In the genomic region with DNA sequence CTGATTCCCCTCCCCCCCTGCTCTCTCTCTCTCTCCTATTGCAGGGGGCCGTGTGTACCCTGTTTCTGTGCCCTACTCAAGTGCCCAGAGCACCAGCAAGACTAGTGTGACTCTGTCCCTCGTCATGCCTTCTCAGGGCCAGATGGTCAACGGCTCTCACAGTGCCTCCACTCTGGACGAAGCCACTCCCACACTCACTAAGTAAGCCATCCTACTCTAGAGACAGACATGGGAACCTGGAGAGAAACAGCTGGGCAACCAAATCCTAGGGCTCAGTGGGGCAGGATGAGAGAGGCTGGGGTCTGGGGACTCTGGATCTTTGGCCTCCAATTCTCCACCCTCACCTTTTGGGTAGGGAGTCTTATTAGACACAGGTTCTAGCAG, we compare ENCODE assay signal across 14 mouse cellular contexts. TPM values are rescaled to one million over a fixed set of nuclear protein-coding genes. Genes with fewer than 3 reads are reported as not detected.
DNase-seq lines count a peak whose midpoint lies in the region; ATAC-seq and TF ChIP-seq lines count a peak whose summit lies in the region.
"Had no signal": no experiment of that assay in that cellular context is flagged by ENCODE, and none has a peak within 500 bp of the region (broad histone marks: within the 10 kb centered on the region; RNA-seq: fewer than 3 reads in every experiment).

No protein-coding gene starts in this region.

- no peak overlapping the region for H3K4me3 ChIP-seq in kidney, embryonic 14.5 days (ENCODE audit: low read length)
- peak overlapping the region; percentile 62; the same call in 1 of the 2 replicates for H3K4me3 ChIP-seq in E14TG2a.4 (replicated peaks; ENCODE audit: low read length)
- H3K4me3 ChIP-seq in embryonic facial prominence, embryonic 12.5 days: no peak overlapping the region
- H3K4me3 ChIP-seq in liver, embryonic 13.5 days (replicated peaks): no peak overlapping the region

- no peaks in the 10 kb centered on the region for H3K27me3 ChIP-seq in kidney, embryonic 14.5 days (ENCODE audit: control insufficient read depth, insufficient read depth, low read length)
- no peaks in the 10 kb centered on the region for H3K27me3 ChIP-seq in E14TG2a.4 (ENCODE audit: insufficient read depth, low read length)
- H3K27me3 ChIP-seq in embryonic facial prominence, embryonic 12.5 days: no peaks in the 10 kb centered on the region
- H3K27me3 ChIP-seq in liver, embryonic 13.5 days: no peaks in the 10 kb centered on the region

- DNase-seq in kidney, postnatal 14 days: no peak
- DNase-seq in liver, embryonic 13.5 days: no peak
- no peak for DNase-seq in left cerebral cortex, postnatal 4 days
- DNase-seq in frontal cortex, postnatal 36 days (ENCODE audit: low spot score in 2 of 2): no peak
- DNase-seq: adrenal gland, postnatal 36 days; cerebellum, adult 9-11 months; right cerebral cortex, postnatal 14 days; thymus, postnatal 14 days had no signal

- peak overlapping the region; percentile 84 for H3K27ac ChIP-seq in kidney, embryonic 14.5 days (ENCODE audit: low read depth, low read length)
- H3K27ac ChIP-seq in embryonic facial prominence, embryonic 12.5 days: peak overlapping the region; percentile 91
- H3K27ac ChIP-seq in liver, embryonic 13.5 days: peak overlapping the region; percentile 63

- 10% methylated on average over 4 of the region's 4 CpGs for whole genome bisulfite sequencing in kidney, embryonic 14.5 days
- 33% methylated on average over 4 of the region's 4 CpGs for WGBS in embryonic facial prominence, embryonic 12.5 days
- WGBS in liver, embryonic 13.5 days (ENCODE audit: insufficient replicate concordance): 71% methylated on average over 4 of the region's 4 CpGs

- no peak overlapping the region for H3K9ac ChIP-seq in kidney, embryonic 14.5 days (ENCODE audit: low read depth, low read length)
- no peak overlapping the region for H3K9ac ChIP-seq in embryonic facial prominence, embryonic 12.5 days
- no peak overlapping the region for H3K9ac ChIP-seq in liver, embryonic 13.5 days

- no peak; the same call in 1 of the 2 replicates for ATAC-seq in kidney, embryonic 14.5 days (ENCODE audit: low FRiP score, low TSS enrichment)
- no peak for ATAC-seq in embryonic facial prominence, embryonic 12.5 days (ENCODE audit: insufficient number of reproducible peaks, insufficient read depth, low FRiP score, low TSS enrichment)
- no peak for ATAC-seq in liver, embryonic 13.5 days (ENCODE audit: low read depth)
- ATAC-seq: forebrain, embryonic 16.5 days had no signal

- no peaks in the 10 kb centered on the region for H3K9me3 ChIP-seq in kidney, embryonic 14.5 days (ENCODE audit: control insufficient read depth, low read length)
- H3K9me3 ChIP-seq in E14TG2a.4 (ENCODE audit: low read length): no peaks in the 10 kb centered on the region
- H3K9me3 ChIP-seq in embryonic facial prominence, embryonic 12.5 days: no peaks in the 10 kb centered on the region
- no peaks in the 10 kb centered on the region for H3K9me3 ChIP-seq in liver, embryonic 13.5 days (replicated peaks)

- no peak for TF ChIP-seq CTCF in E14TG2a.4 (conservative IDR thresholded peaks at IDR 0.05; ENCODE audit: low read length)

- peaks cover 70% of the 10 kb centered on the region for H3K36me3 ChIP-seq in kidney, embryonic 14.5 days (ENCODE audit: control insufficient read depth, insufficient read depth, low read length)
- peaks cover 89% of the 10 kb centered on the region for H3K36me3 ChIP-seq in E14TG2a.4 (ENCODE audit: insufficient read depth, low read length)
- H3K36me3 ChIP-seq in embryonic facial prominence, embryonic 12.5 days: peaks cover 85% of the 10 kb centered on the region
- H3K36me3 ChIP-seq in liver, embryonic 13.5 days: peaks cover 85% of the 10 kb centered on the region

- intact Hi-C loops in left cerebral cortex, postnatal 4 days (cut with DNase I): no loop called here

- peaks cover 26% of the 10 kb centered on the region for H3K4me1 ChIP-seq in kidney, embryonic 14.5 days (ENCODE audit: control insufficient read depth, insufficient read depth, low read length)
- H3K4me1 ChIP-seq in E14TG2a.4 (replicated peaks; ENCODE audit: low read depth, low read length): peaks cover 90% of the 10 kb centered on the region
- peaks cover 35% of the 10 kb centered on the region for H3K4me1 ChIP-seq in embryonic facial prominence, embryonic 12.5 days
- peaks cover 26% of the 10 kb centered on the region for H3K4me1 ChIP-seq in liver, embryonic 13.5 days (replicated peaks)

- H3K4me2 ChIP-seq in kidney, embryonic 14.5 days (replicated peaks; ENCODE audit: low read depth, low read length): no peak overlapping the region
- H3K4me2 ChIP-seq in embryonic facial prominence, embryonic 12.5 days (replicated peaks): no peak overlapping the region
- no peak overlapping the region for H3K4me2 ChIP-seq in liver, embryonic 13.5 days

RNA-seq across cellular contexts. Expression of a gene that starts 14.8 kb away (rescaled TPM):
- polyA plus RNA-seq in kidney, embryonic 14.5 days (2014; fragmentation: Nextera tagmentation; extraction: Ambion mirVana): 3.6 and 6.1 TPM in 2 replicates
- 10.5 and 11.7 TPM in 2 replicates for polyA plus RNA-seq in embryonic facial prominence, embryonic 12.5 days (2016; fragmentation: Nextera tagmentation; extraction: Ambion mirVana)
- 0.44 and 0.58 TPM in 2 replicates for polyA plus RNA-seq in liver, embryonic 13.5 days (2015; fragmentation: Nextera tagmentation; extraction: Ambion mirVana)
- 10 to 100 TPM; 80.4 to 83.1 TPM for total RNA-seq in left cerebral cortex, postnatal 4 days (2021)
- total RNA-seq: hematopoietic stem cell, adult 5-6 weeks; monocyte, adult 5-6 weeks had no signal

RNA-seq across cellular contexts. Expression of a gene that starts 25.8 kb away (rescaled TPM):
- polyA plus RNA-seq in kidney, embryonic 14.5 days (2014; fragmentation: Nextera tagmentation; extraction: Ambion mirVana): 25.3 and 35.2 TPM in 2 replicates
- 47.5 and 48.5 TPM in 2 replicates for polyA plus RNA-seq in embryonic facial prominence, embryonic 12.5 days (2016; fragmentation: Nextera tagmentation; extraction: Ambion mirVana)
- 12.5 and 12.9 TPM in 2 replicates for polyA plus RNA-seq in liver, embryonic 13.5 days (2015; fragmentation: Nextera tagmentation; extraction: Ambion mirVana)
- total RNA-seq in left cerebral cortex, postnatal 4 days (2021): 10 to 100 TPM; 27.7 to 36.2 TPM
